Mouse (Mus musculus) mouse trophoblast stem cell (cell line): ENCODE data around the gene Fbln2.

ENCODE experiments used
- in situ Hi-C, 2 experiments: fragments of 300-500 bp; cut with MseI, MboI; formaldehyde crosslinking; loops; 2 replicates in 1 of 2; 3 replicates in 1 of 2; pipeline ENCODE4 v1.15.1; 2025

The Fbln2 gene

GRCm38 (mm10) chr6:91191465-91191864, 20.8 kb upstream of the Fbln2 start:
- in situ Hi-C loops: no loop called here

GRCm38 (mm10) chr6:91192421-91192820, 19.8 kb upstream of the Fbln2 start:
- in situ Hi-C loops: no loop called here

- in situ Hi-C loops: no loop called here
Observed at GRCm38 (mm10) chr6:91192851-91193545, 19.3 kb upstream of the Fbln2 start.

GRCm38 (mm10) chr6:91198456-91198855, 13.8 kb upstream of the Fbln2 start:
- in situ Hi-C loops: no loop called here

- in situ Hi-C loops: no loop called here
Observed at GRCm38 (mm10) chr6:91200429-91201188, 11.6 kb upstream of the Fbln2 start.

GRCm38 (mm10) chr6:91201881-91202341, 10.3 kb upstream of the Fbln2 start:
- in situ Hi-C loops: no loop called here

GRCm38 (mm10) chr6:91202571-91202970, 9.7 kb upstream of the Fbln2 start:
- in situ Hi-C loops: no loop called here

GRCm38 (mm10) chr6:91205346-91205745, 6.9 kb upstream of the Fbln2 start:
- in situ Hi-C loops: no loop called here

- in situ Hi-C loops: no loop called here
Observed at GRCm38 (mm10) chr6:91205791-91206190, 6.5 kb upstream of the Fbln2 start.

- in situ Hi-C loops: no loop called here
Observed at GRCm38 (mm10) chr6:91207491-91207890, 4.8 kb upstream of the Fbln2 start.

- in situ Hi-C loops: no loop called here
Observed at GRCm38 (mm10) chr6:91209780-91210179, 2.5 kb upstream of the Fbln2 start.

- in situ Hi-C loops: no loop called here
Observed at GRCm38 (mm10) chr6:91210852-91211251, 1.4 kb upstream of the Fbln2 start.

GRCm38 (mm10) chr6:91212571-91212970, 316 bp downstream of the Fbln2 start:
- in situ Hi-C loops: no loop called here

- in situ Hi-C loops: no loop called here
Observed at GRCm38 (mm10) chr6:91213287-91214218, 1.3 kb downstream of the Fbln2 start.

- in situ Hi-C loops: no loop called here
Observed at GRCm38 (mm10) chr6:91215454-91215853, 3.2 kb downstream of the Fbln2 start.

- in situ Hi-C loops: no loop called here
Observed at GRCm38 (mm10) chr6:91218445-91218844, 6.2 kb downstream of the Fbln2 start.

- in situ Hi-C loops: no loop called here
Observed at GRCm38 (mm10) chr6:91218871-91219270, 6.6 kb downstream of the Fbln2 start.

GRCm38 (mm10) chr6:91220062-91220461, 7.8 kb downstream of the Fbln2 start:
- in situ Hi-C loops: no loop called here

- in situ Hi-C loops: no loop called here
Observed at GRCm38 (mm10) chr6:91221094-91221493, 8.8 kb downstream of the Fbln2 start.

- in situ Hi-C loops: no loop called here
Observed at GRCm38 (mm10) chr6:91222694-91223346, 10.6 kb downstream of the Fbln2 start.

- in situ Hi-C loops: no loop called here
Observed at GRCm38 (mm10) chr6:91224939-91225338, 12.7 kb downstream of the Fbln2 start.
